Mouse (Mus musculus) thymus, adult 2 months (tissue): Measurements from ENCODE around the gene Xxylt1. TPM values are rescaled to one million over a fixed set of nuclear protein-coding genes. Genes with fewer than 3 reads are reported as not detected.
"Not testable (repeated sequence)": the region's sequence is repeated elsewhere in the genome, so short reads cannot be mapped to it uniquely, and the experiment has no call there.

Experiments
- DNase-seq: peaks from one replicate; pipeline ENCODE4 v3.0.0; 2021
- H3K27ac ChIP-seq: fragments of 200-500 bp; 2 replicates; pipeline ENCODE4 v1.5.1; 2012; ENCODE audit warnings: low read length, control low read depth; ENCODE audit not compliant: control insufficient read depth, insufficient read depth
- H3K27me3 ChIP-seq: fragments of 200-500 bp; 2 replicates; pipeline ENCODE4 v1.6.1; 2012; ENCODE audit warnings: mild to moderate bottlenecking, low read length, moderate library complexity, mixed read lengths; ENCODE audit not compliant: control insufficient read depth, insufficient read depth
- H3K36me3 ChIP-seq: fragments of 200-500 bp; 2 replicates; pipeline ENCODE4 v1.6.1; 2012; ENCODE audit warnings: mild to moderate bottlenecking, low read length, moderate library complexity; ENCODE audit not compliant: control insufficient read depth, insufficient read depth
- H3K4me1 ChIP-seq: fragments of 200-500 bp; replicated peaks from 2 replicates; pipeline ENCODE4 v1.6.1; 2012; ENCODE audit warnings: low read length; ENCODE audit not compliant: control insufficient read depth, insufficient read depth
- H3K4me3 ChIP-seq: fragments of 200-500 bp; 2 replicates; pipeline ENCODE4 v1.5.1; 2012; ENCODE audit warnings: mild to moderate bottlenecking, low read length, control low read depth, moderate library complexity; ENCODE audit not compliant: control insufficient read depth, insufficient read depth
- CTCF ChIP-seq: fragments of 200-500 bp; IDR thresholded peaks from 2 replicates; pipeline ENCODE4 v1.5.1; 2012; ENCODE audit warnings: mild to moderate bottlenecking, control low read depth, low read length, moderate library complexity, borderline replicate concordance; ENCODE audit not compliant: control insufficient read depth, poor library complexity, insufficient read depth; ENCODE audit errors: extremely low read depth
- POLR2A ChIP-seq: fragments of 200-500 bp; IDR thresholded peaks from 2 replicates; pipeline ENCODE4 v1.6.1; 2012; ENCODE audit warnings: mild to moderate bottlenecking, low read length, control low read depth, moderate library complexity; ENCODE audit not compliant: control insufficient read depth, poor library complexity, insufficient read depth; ENCODE audit errors: extremely low read depth
- WGBS: fragments of 180-500 bp; shearing (Covaris S2); methylation state at CpG from one replicate; pipeline ENCODE4 v1.1.7; 2018; 5-methylcytosine and 5-hydroxymethylcytosine counted together
- polyA plus RNA-seq: library from polyadenylated mRNA; depleted of rRNA; stranded (reverse); fragments of >200 nt; gene quantifications from 2 replicates; pipeline ENCODE4 v1.2.3, GENCODE M21; 2012

Xxylt1 gene
- polyA plus RNA-seq, 1 experiment, result 13.2 TPM

GRCm38 (mm10) chr16:31008326-31008725 is 72.9 kb downstream of the Xxylt1 start:
- Histone ChIP-seq H3K27ac (no peak overlapping the region), H3K27me3 (no peaks in the 10 kb centered on the region), H3K4me1 (peaks cover 37% of the 10 kb centered on the region), H3K36me3 (no peaks in the 10 kb centered on the region), H3K4me3 (no peak overlapping the region)
- TF ChIP-seq POLR2A, result no peak
- no peak for TF ChIP-seq CTCF
- WGBS, result 90% methylated on average over 7 of the region's 7 CpGs
- no peak for DNase-seq

- Histone ChIP-seq H3K27me3 (no peaks in the 10 kb centered on the region), H3K4me3 (no peak overlapping the region), H3K27ac (no peak overlapping the region), H3K4me1 (peaks cover 42% of the 10 kb centered on the region), H3K36me3 (no peaks in the 10 kb centered on the region)
- WGBS, result 95% methylated on average over 12 of the region's 12 CpGs
- no peak for DNase-seq
- TF ChIP-seq CTCF (no peak), POLR2A (no peak)
These were observed 73.7 kb downstream of the Xxylt1 start for GRCm38 (mm10) chr16:31007582-31007981.

DNA sequence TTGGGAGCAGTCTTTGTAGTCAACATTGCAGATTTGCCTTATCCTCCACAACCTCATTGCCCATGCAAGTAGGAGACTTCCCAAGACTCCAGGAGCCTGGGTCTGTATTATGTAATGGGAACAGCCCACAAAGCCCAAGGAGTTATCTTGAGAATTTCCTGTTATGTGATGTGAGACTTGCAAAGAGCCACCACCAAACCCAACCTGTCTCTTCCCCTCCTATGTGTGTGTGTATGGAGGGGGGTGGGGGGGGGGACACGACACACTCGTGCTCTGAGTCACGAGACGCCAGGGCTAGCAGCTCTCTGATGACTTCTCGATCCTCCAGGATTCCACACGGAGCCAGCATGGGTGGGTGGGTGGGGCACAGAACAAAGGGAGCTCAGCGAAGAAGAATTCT is 75.5 kb downstream of the Xxylt1 start:
- 38% methylated on average over 7 of the region's 7 CpGs for WGBS
- DNase-seq, result no peak
- Histone ChIP-seq H3K36me3 (no peaks in the 10 kb centered on the region), H3K4me1 (peaks cover 37% of the 10 kb centered on the region), H3K27ac (no peak overlapping the region), H3K4me3 (no peak overlapping the region), H3K27me3 (no peaks in the 10 kb centered on the region)
- TF ChIP-seq POLR2A (no peak), CTCF (no peak)

- no peak for TF ChIP-seq POLR2A
- no peak for TF ChIP-seq CTCF
- WGBS, result 20% methylated on average over 2 of the region's 2 CpGs
- no peak for DNase-seq
- Histone ChIP-seq H3K4me3 (no peak overlapping the region), H3K4me1 (peaks cover 31% of the 10 kb centered on the region), H3K36me3 (no peaks in the 10 kb centered on the region), H3K27ac (no peak overlapping the region), H3K27me3 (no peaks in the 10 kb centered on the region)
These were observed 76.9 kb downstream of the Xxylt1 start for GRCm38 (mm10) chr16:31004321-31004682.

DNA sequence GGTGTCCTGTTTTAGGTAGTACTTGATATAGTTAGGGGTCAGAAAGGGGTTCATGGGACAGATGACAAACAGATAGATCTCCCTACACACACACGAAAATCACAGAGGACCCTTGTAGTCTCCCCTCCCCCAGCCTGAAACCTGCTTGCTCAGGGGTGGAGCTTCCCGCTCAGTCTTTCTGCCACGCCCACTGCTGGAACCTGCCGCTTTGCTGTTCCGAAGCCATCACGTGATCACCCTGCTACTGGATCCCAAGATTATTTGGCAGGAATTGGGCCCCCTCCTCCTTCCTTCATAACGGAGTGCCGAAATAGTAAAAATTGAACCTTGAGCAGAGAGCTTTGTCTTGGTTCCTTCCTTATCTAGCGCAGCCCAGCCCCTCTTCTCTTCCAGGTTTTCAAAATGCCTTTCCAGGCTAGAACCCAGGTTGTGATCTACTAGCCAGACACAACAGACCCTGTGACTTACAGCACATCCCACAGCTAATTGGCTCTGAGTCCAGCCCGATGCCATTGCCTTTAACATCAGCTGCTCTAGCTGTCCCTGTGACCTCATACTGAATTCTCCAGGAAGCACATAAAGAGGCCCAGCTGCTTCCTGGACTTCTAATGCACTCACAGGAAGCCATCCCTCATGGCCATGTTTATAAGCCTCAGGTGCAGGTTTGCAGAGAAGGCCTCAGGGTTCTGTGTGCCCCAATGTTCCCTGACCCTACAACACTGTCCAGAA is 77.5 kb downstream of the Xxylt1 start:
- peaks cover 31% of the 10 kb centered on the region for H3K4me1 ChIP-seq
- not testable (repeated sequence) for H3K27ac ChIP-seq, H3K4me3 ChIP-seq, H3K27me3 ChIP-seq, H3K36me3 ChIP-seq
- WGBS, result 36% methylated on average over 10 of the region's 10 CpGs
- DNase-seq, result peak; percentile 19

GRCm38 (mm10) chr16:31002926-31003325 is 78.3 kb downstream of the Xxylt1 start:
- WGBS, result 60% methylated on average over 6 of the region's 6 CpGs
- Histone ChIP-seq H3K36me3 (no peaks in the 10 kb centered on the region), H3K4me3 (no peak overlapping the region), H3K4me1 (peaks cover 31% of the 10 kb centered on the region), H3K27ac (no peak overlapping the region), H3K27me3 (no peaks in the 10 kb centered on the region)
- TF ChIP-seq POLR2A (no peak), CTCF (no peak)
- no peak for DNase-seq

DNA sequence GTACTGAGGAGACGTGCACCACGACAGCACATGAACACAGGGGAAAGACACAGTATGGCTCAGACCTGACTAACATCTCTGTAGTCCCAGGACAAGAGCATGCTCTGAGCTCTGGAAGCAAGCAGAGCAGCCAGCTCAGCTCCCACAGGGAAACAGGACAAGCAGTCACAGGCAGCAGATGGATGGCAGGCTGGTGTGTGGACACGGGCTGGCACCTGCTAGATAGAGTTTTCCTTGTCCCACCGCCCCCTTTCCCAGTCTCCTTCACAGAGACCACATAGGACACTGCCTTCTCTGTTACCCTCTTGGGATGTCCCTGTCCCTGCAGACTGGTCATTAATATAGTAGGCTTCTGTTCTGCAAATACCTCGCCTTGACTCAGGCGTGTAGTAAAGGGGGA is 79.1 kb downstream of the Xxylt1 start:
- Histone ChIP-seq H3K27ac (no peak overlapping the region), H3K4me1 (peaks cover 31% of the 10 kb centered on the region), H3K27me3 (no peaks in the 10 kb centered on the region), H3K36me3 (no peaks in the 10 kb centered on the region), H3K4me3 (no peak overlapping the region)
- DNase-seq, result no peak
- WGBS, result 94% methylated on average over 6 of the region's 6 CpGs
- TF ChIP-seq POLR2A (no peak), CTCF (no peak)
